Mouse (Mus musculus) left cerebral cortex, postnatal 4 days (tissue): ENCODE results near the gene Wdr25. TPM values are rescaled to one million over a fixed set of nuclear protein-coding genes. Genes with fewer than 3 reads are reported as not detected.
A peak's percentile ranks its signal among the peaks of the same experiment; 100 is the strongest.

Experiments
- DNase-seq: peaks from one replicate; pipeline ENCODE4 v3.0.0-alpha.2; 2022
- intact Hi-C: fragments of 180-260 bp; cut with DNase I; formaldehyde crosslinking; loops from one replicate; pipeline ENCODE4 v1.15.1; 2025
- total RNA-seq, 2 experiments: library from RNA; stranded (reverse); gene quantifications; 2 replicates each; pipeline ENCODE4 v1.2.3; 2021

The Wdr25 gene
- total RNA-seq, 2 experiments from 2014 or later = 4.9 to 6.2 TPM

GRCm38 (mm10) chr12:108931341-108932053 lies 38.1 kb downstream of the Wdr25 start:
- intact Hi-C loops = no loop called here

GRCm38 (mm10) chr12:108932113-108932512 lies 38.7 kb downstream of the Wdr25 start:
- no peak for DNase-seq
- intact Hi-C loops = no loop called here

More at GRCm38 (mm10) chr12:108931341-108932053, 38.1 kb downstream of the Wdr25 start:
- no peak for DNase-seq

GRCm38 (mm10) chr12:108934231-108934630 lies 40.8 kb downstream of the Wdr25 start:
- DNase-seq = no peak
- intact Hi-C loops = no loop called here

- DNase-seq = no peak
- intact Hi-C loops = no loop called here
Measured at GRCm38 (mm10) chr12:108936834-108937233, 43.4 kb downstream of the Wdr25 start.

- intact Hi-C loops = no loop called here
- DNase-seq = no peak
Measured at GRCm38 (mm10) chr12:108937506-108937905, 44.1 kb downstream of the Wdr25 start.

GRCm38 (mm10) chr12:108938844-108939243 lies 45.4 kb downstream of the Wdr25 start:
- DNase-seq = no peak
- intact Hi-C loops = no loop called here

GRCm38 (mm10) chr12:108939317-108939716 lies 45.9 kb downstream of the Wdr25 start:
- DNase-seq = no peak
- intact Hi-C loops = no loop called here

GRCm38 (mm10) chr12:108940255-108940654 lies 46.8 kb downstream of the Wdr25 start:
- intact Hi-C loops = no loop called here
- DNase-seq = no peak

GRCm38 (mm10) chr12:108941282-108941681 lies 47.9 kb downstream of the Wdr25 start:
- DNase-seq = no peak

GRCm38 (mm10) chr12:108942203-108942923 lies 48.9 kb downstream of the Wdr25 start:
- DNase-seq = no peak
- intact Hi-C loops = no loop called here

More at GRCm38 (mm10) chr12:108941282-108941681, 47.9 kb downstream of the Wdr25 start:
- intact Hi-C loops = no loop called here

- DNase-seq = no peak
- intact Hi-C loops = no loop called here
Measured at GRCm38 (mm10) chr12:108953011-108953550, 59.6 kb downstream of the Wdr25 start.

GRCm38 (mm10) chr12:108953838-108954237 lies 60.4 kb downstream of the Wdr25 start:
- intact Hi-C loops = no loop called here
- DNase-seq = peak; percentile 41

GRCm38 (mm10) chr12:108954456-108954855 lies 61.0 kb downstream of the Wdr25 start:
- intact Hi-C loops = no loop called here
- DNase-seq = no peak

GRCm38 (mm10) chr12:108958483-108958882 lies 65.1 kb downstream of the Wdr25 start:
- intact Hi-C loops = no loop called here

GRCm38 (mm10) chr12:108958991-108959638 lies 65.7 kb downstream of the Wdr25 start:
- no peak for DNase-seq
- intact Hi-C loops = no loop called here

More at GRCm38 (mm10) chr12:108958483-108958882, 65.1 kb downstream of the Wdr25 start:
- no peak for DNase-seq

- no peak for DNase-seq
- intact Hi-C loops = no loop called here
Measured at GRCm38 (mm10) chr12:108959639-108960219, 66.3 kb downstream of the Wdr25 start.

GRCm38 (mm10) chr12:108960225-108960624 lies 66.8 kb downstream of the Wdr25 start:
- intact Hi-C loops = no loop called here
- peak; percentile 91 for DNase-seq

GRCm38 (mm10) chr12:108967631-108968030 lies 74.2 kb downstream of the Wdr25 start:
- intact Hi-C loops = no loop called here
- DNase-seq = no peak

- DNase-seq = no peak
- intact Hi-C loops = no loop called here
Measured at GRCm38 (mm10) chr12:108968031-108968430, 74.6 kb downstream of the Wdr25 start.

GRCm38 (mm10) chr12:108971446-108971845 lies 78.0 kb downstream of the Wdr25 start:
- intact Hi-C loops = no loop called here
- no peak for DNase-seq

- no peak for DNase-seq
- intact Hi-C loops = no loop called here
Measured at GRCm38 (mm10) chr12:108972234-108972633, 78.8 kb downstream of the Wdr25 start.
